Comparison of ENCODE assay signal across 27 mouse cellular contexts in genomic region chr2:73938896-73939295, GRCm38 (mm10). TPM values are rescaled to one million over a fixed set of nuclear protein-coding genes. Genes with fewer than 3 reads are reported as not detected.
DNase-seq lines count a peak whose midpoint lies in the region; ATAC-seq and TF ChIP-seq lines count a peak whose summit lies in the region.
"Had no signal": no experiment of that assay in that cellular context is flagged by ENCODE, and none has a peak within 500 bp of the region (broad histone marks: within the 10 kb centered on the region; RNA-seq: fewer than 3 reads in every experiment).

No protein-coding gene starts in this region.

- TF ChIP-seq CTCF in small intestine, adult 2 months (IDR thresholded peaks at IDR 0.05; ENCODE audit: extremely low read depth, insufficient read length, insufficient replicate concordance, low read depth, low read length) = no peak

- no peaks in the 10 kb centered on the region for H3K27me3 ChIP-seq in kidney, embryonic 15.5 days
- no peaks in the 10 kb centered on the region for H3K27me3 ChIP-seq in midbrain, embryonic 11.5 days (ENCODE audit: control insufficient read depth, insufficient read depth, low read length)
- H3K27me3 ChIP-seq in midbrain, embryonic 15.5 days (replicated peaks) = no peaks in the 10 kb centered on the region
- no peaks in the 10 kb centered on the region for H3K27me3 ChIP-seq in small intestine, adult 2 months (ENCODE audit: control insufficient read depth, insufficient read depth, low read length)
- H3K27me3 ChIP-seq: CH12.LX; forebrain, embryonic 13.5 days; heart, embryonic 12.5 days; heart, embryonic 15.5 days; hindbrain, embryonic 13.5 days had no signal

- H3K4me2 ChIP-seq in kidney, embryonic 15.5 days = no peak overlapping the region
- no peak overlapping the region for H3K4me2 ChIP-seq in midbrain, embryonic 11.5 days
- H3K4me2 ChIP-seq in midbrain, embryonic 15.5 days = no peak overlapping the region
- H3K4me2 ChIP-seq: forebrain, embryonic 13.5 days; heart, embryonic 12.5 days; heart, embryonic 15.5 days; hindbrain, embryonic 13.5 days had no signal

- ATAC-seq in kidney, embryonic 15.5 days (replicated peaks; ENCODE audit: low FRiP score) = no peak
- no peak for ATAC-seq in midbrain, embryonic 11.5 days (ENCODE audit: low FRiP score)
- no peak for ATAC-seq in midbrain, embryonic 15.5 days (replicated peaks)
- ATAC-seq: forebrain, embryonic 13.5 days; forebrain, embryonic 16.5 days; Patski had no signal

- H3K27ac ChIP-seq in kidney, embryonic 15.5 days = no peak overlapping the region
- no peak overlapping the region for H3K27ac ChIP-seq in midbrain, embryonic 11.5 days (ENCODE audit: low read depth, low read length)
- no peak overlapping the region for H3K27ac ChIP-seq in midbrain, embryonic 15.5 days
- H3K27ac ChIP-seq in small intestine, adult 2 months (ENCODE audit: insufficient read depth, low read depth, low read length) = peak overlapping the region; percentile 93
- H3K27ac ChIP-seq: forebrain, embryonic 10.5 days; forebrain, embryonic 13.5 days; heart, embryonic 15.5 days; hindbrain, embryonic 10.5 days; hindbrain, embryonic 13.5 days had no signal

- no peak overlapping the region for H3K9ac ChIP-seq in kidney, embryonic 15.5 days
- no peak overlapping the region for H3K9ac ChIP-seq in midbrain, embryonic 11.5 days (ENCODE audit: low read length)
- no peak overlapping the region for H3K9ac ChIP-seq in midbrain, embryonic 15.5 days
- H3K9ac ChIP-seq: forebrain, embryonic 13.5 days; heart, embryonic 12.5 days; heart, embryonic 15.5 days; hindbrain, embryonic 13.5 days had no signal

- no peaks in the 10 kb centered on the region for H3K36me3 ChIP-seq in kidney, embryonic 15.5 days
- no peaks in the 10 kb centered on the region for H3K36me3 ChIP-seq in midbrain, embryonic 11.5 days (ENCODE audit: control insufficient read depth, insufficient read depth, low read length)
- H3K36me3 ChIP-seq in midbrain, embryonic 15.5 days (replicated peaks) = no peaks in the 10 kb centered on the region
- no peaks in the 10 kb centered on the region for H3K36me3 ChIP-seq in small intestine, adult 2 months (ENCODE audit: control insufficient read depth, insufficient read depth, low read length)
- H3K36me3 ChIP-seq: forebrain, embryonic 10.5 days; G1E; heart, embryonic 12.5 days; heart, embryonic 15.5 days; hindbrain, embryonic 10.5 days; hindbrain, embryonic 13.5 days had no signal

- H3K4me3 ChIP-seq in kidney, embryonic 15.5 days (replicated peaks) = no peak overlapping the region
- H3K4me3 ChIP-seq in midbrain, embryonic 11.5 days (ENCODE audit: low read depth, low read length) = no peak overlapping the region
- no peak overlapping the region for H3K4me3 ChIP-seq in midbrain, embryonic 15.5 days
- no peak overlapping the region for H3K4me3 ChIP-seq in small intestine, adult 2 months (ENCODE audit: low read depth, low read length)
- H3K4me3 ChIP-seq: forebrain, embryonic 10.5 days; forebrain, embryonic 13.5 days; heart, embryonic 12.5 days; heart, embryonic 15.5 days; hindbrain, embryonic 10.5 days; hindbrain, embryonic 13.5 days had no signal

- H3K9me3 ChIP-seq in kidney, embryonic 15.5 days (replicated peaks) = no peaks in the 10 kb centered on the region
- H3K9me3 ChIP-seq in midbrain, embryonic 11.5 days (ENCODE audit: control insufficient read depth, low read length) = no peaks in the 10 kb centered on the region
- H3K9me3 ChIP-seq in midbrain, embryonic 15.5 days = no peaks in the 10 kb centered on the region
- H3K9me3 ChIP-seq: forebrain, embryonic 10.5 days; forebrain, embryonic 13.5 days; G1E; heart, embryonic 12.5 days; heart, embryonic 15.5 days; hindbrain, embryonic 10.5 days; hindbrain, embryonic 13.5 days had no signal

- WGBS in kidney, embryonic 15.5 days = 80% methylated on average over 2 of the region's 2 CpGs
- WGBS in midbrain, embryonic 11.5 days = 79% methylated on average over 2 of the region's 2 CpGs
- 79% methylated on average over 2 of the region's 2 CpGs for WGBS in midbrain, embryonic 15.5 days
- WGBS in small intestine, adult 2 months = 30% methylated on average over 2 of the region's 2 CpGs

- peak; percentile 68 for DNase-seq in kidney, adult 11 months
- DNase-seq in kidney, adult 8-10 months = peak; percentile 63 to 70
- DNase-seq in kidney, postnatal 10 days = no peak
- peak; percentile 19 for DNase-seq in midbrain, embryonic 11.5 days (ENCODE audit: low spot score, missing footprints)
- DNase-seq in lung, postnatal 25 days (ENCODE audit: low spot score) = no peak
- DNase-seq: adrenal gland, postnatal 36 days; B cell, adult 2 months; cerebellum, adult 18-20 months; cerebellum, adult 9-10 months; cerebellum, postnatal 14 days; gastrocnemius, postnatal 10 days; gastrocnemius, postnatal 36 days; heart, postnatal 10 days; heart, postnatal 36 days had no signal

- H3K4me1 ChIP-seq in kidney, embryonic 15.5 days = no peaks in the 10 kb centered on the region
- no peaks in the 10 kb centered on the region for H3K4me1 ChIP-seq in midbrain, embryonic 11.5 days (ENCODE audit: control insufficient read depth, insufficient read depth, low read length)
- no peaks in the 10 kb centered on the region for H3K4me1 ChIP-seq in midbrain, embryonic 15.5 days
- H3K4me1 ChIP-seq in small intestine, adult 2 months (ENCODE audit: control insufficient read depth, insufficient read depth, insufficient read length, low read length) = peaks cover 5% of the 10 kb centered on the region; the same call in 1 of the 2 replicates
- H3K4me1 ChIP-seq: heart, embryonic 12.5 days; heart, embryonic 15.5 days; hindbrain, embryonic 10.5 days; hindbrain, embryonic 13.5 days had no signal

- TF ChIP-seq POLR2A in small intestine, adult 2 months (IDR thresholded peaks at IDR 0.05; ENCODE audit: low read depth, low read length) = no peak

RNA-seq across cellular contexts. Expression of gene Atp5g3, which starts 27.8 kb away (rescaled TPM):
- 1,335 and 1,460 TPM in 2 replicates for polyA plus RNA-seq in kidney, embryonic 15.5 days (2015; fragmentation: Nextera tagmentation; extraction: Ambion mirVana)
- polyA plus RNA-seq in midbrain, embryonic 11.5 days (2014; fragmentation: Nextera tagmentation; extraction: Ambion mirVana) = 831 and 886 TPM in 2 replicates
- polyA plus RNA-seq in midbrain, embryonic 15.5 days (2015; fragmentation: Nextera tagmentation; extraction: Ambion mirVana) = 968 and 1,008 TPM in 2 replicates
- polyA plus RNA-seq in small intestine, adult 2 months (2012; rRNA removed) = 672 and 1,043 TPM in 2 replicates

RNA-seq across cellular contexts. Expression of gene Atf2, which starts 46.5 kb away (rescaled TPM):
- polyA plus RNA-seq in kidney, embryonic 15.5 days (2015; fragmentation: Nextera tagmentation; extraction: Ambion mirVana) = 72.9 and 76.7 TPM in 2 replicates
- polyA plus RNA-seq in midbrain, embryonic 11.5 days (2014; fragmentation: Nextera tagmentation; extraction: Ambion mirVana) = 83.3 and 106 TPM in 2 replicates
- polyA plus RNA-seq in midbrain, embryonic 15.5 days (2015; fragmentation: Nextera tagmentation; extraction: Ambion mirVana) = 115 and 119 TPM in 2 replicates
- 3.7 and 6.6 TPM in 2 replicates for polyA plus RNA-seq in small intestine, adult 2 months (2012; rRNA removed)

Comparison
In these comparisons a context has a peak if more than half of its experiments do, and no peak if none do; other contexts are left out.
1. DNase-seq: peak in kidney, adult 11 months (single experiment), kidney, adult 8-10 months (2 of 2) and midbrain, embryonic 11.5 days (single experiment); none in kidney, postnatal 10 days (single experiment) and lung, postnatal 25 days (single experiment).